Mouse (Mus musculus) liver, adult 2 months (tissue): ENCODE data around the gene Car10.

ENCODE experiments used
- CTCF ChIP-seq: fragments of 200-500 bp; IDR thresholded peaks from 2 replicates; pipeline ENCODE4 v1.5.1; 2011; ENCODE audit warnings: low read depth, low read length, control low read depth
- POLR2A ChIP-seq: fragments of 200-500 bp; IDR thresholded peaks from 2 replicates; pipeline ENCODE4 v1.6.1; 2011; ENCODE audit warnings: low read length, control low read depth; ENCODE audit not compliant: insufficient read depth; ENCODE audit errors: extremely low read depth

DNA sequence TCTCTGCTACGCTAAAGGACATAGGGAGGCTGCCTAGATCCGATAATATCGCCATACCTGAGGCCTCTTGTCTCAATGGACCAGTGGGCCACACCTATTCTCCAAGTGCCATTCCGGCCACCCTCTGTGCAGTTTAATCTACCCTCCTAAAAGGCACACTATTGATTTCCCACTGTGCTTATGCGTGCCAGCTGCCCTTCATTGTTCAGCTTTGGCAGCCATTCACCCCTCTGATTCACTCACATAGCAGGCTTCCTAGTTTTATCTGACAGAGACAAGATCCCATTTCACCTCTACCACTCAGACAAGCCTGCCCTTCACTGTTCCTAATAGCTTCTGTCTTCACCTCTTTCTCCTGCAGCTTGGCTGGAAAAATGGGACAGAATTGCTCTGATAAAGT lies 543.1 kb downstream of the Car10 start:
- TF ChIP-seq CTCF, result no peak
- no peak for TF ChIP-seq POLR2A
